Comparison of ENCODE assay signal across 21 mouse cellular contexts in genomic region chr1:87272462-87272861, GRCm38 (mm10). TPM values are rescaled to one million over a fixed set of nuclear protein-coding genes. Genes with fewer than 3 reads are reported as not detected.
DNase-seq lines count a peak whose midpoint lies in the region; ATAC-seq and TF ChIP-seq lines count a peak whose summit lies in the region.
"Had no signal": no experiment of that assay in that cellular context is flagged by ENCODE, and none has a peak within 500 bp of the region (broad histone marks: within the 10 kb centered on the region; RNA-seq: fewer than 3 reads in every experiment).

No protein-coding gene starts in this region.

- DNase-seq in lung, postnatal 0 days (ENCODE audit: low spot score) = peak; percentile 26
- DNase-seq in lung, postnatal 36 days = no peak
- peak; percentile 32 for DNase-seq in 3T3-L1 (ENCODE audit: low read depth, low spot score)
- peak; percentile 37 for DNase-seq in ES-CJ7 (ENCODE audit: low read depth, low spot score)
- peak; percentile 67 for DNase-seq in adrenal gland, postnatal 14 days
- no peak for DNase-seq in urinary bladder, postnatal 10 days (ENCODE audit: low spot score)
- no peak for DNase-seq in neural tube, embryonic 10.5 days (ENCODE audit: extremely low spot score, low spot score)
- DNase-seq in left cerebral cortex, postnatal 25 days (ENCODE audit: low spot score in 2 of 2) = no peak
- DNase-seq: cerebellum, adult 8-10 months; kidney, adult 8-10 months; kidney, postnatal 10 days; retina, postnatal 1 day; right cerebral cortex, postnatal 25 days; spleen, adult 18-20 months had no signal

- no peaks in the 10 kb centered on the region; the same call in 1 of the 2 replicates for H3K27me3 ChIP-seq in lung, postnatal 0 days (replicated peaks; ENCODE audit: insufficient read depth, low read length)

- no peaks in the 10 kb centered on the region for H3K36me3 ChIP-seq in lung, postnatal 0 days (ENCODE audit: insufficient read depth, low read length)
- H3K36me3 ChIP-seq: hindbrain, embryonic 12.5 days; midbrain, embryonic 12.5 days had no signal

- no peaks in the 10 kb centered on the region for H3K9me3 ChIP-seq in lung, postnatal 0 days (ENCODE audit: low read length)
- H3K9me3 ChIP-seq: hindbrain, embryonic 12.5 days; midbrain, embryonic 12.5 days had no signal

- H3K4me1 ChIP-seq in lung, postnatal 0 days (ENCODE audit: insufficient read depth, low read depth, low read length) = no peaks in the 10 kb centered on the region; the same call in 1 of the 2 replicates

- ATAC-seq in lung, postnatal 0 days = peak; percentile 49; the same call in 1 of the 2 replicates
- ATAC-seq: activated CD4-positive, CD25-positive, alpha-beta regulatory T cell, adult 4 months; CD4-positive, CD25-positive, alpha-beta regulatory T cell, adult 4 months; forebrain, embryonic 14.5 days had no signal

- intact Hi-C loops in left cerebral cortex, postnatal 25 days (cut with DNase I) = no loop called here

- no peak overlapping the region for H3K27ac ChIP-seq in lung, postnatal 0 days (ENCODE audit: low read length)
- H3K27ac ChIP-seq: hindbrain, embryonic 12.5 days; midbrain, embryonic 12.5 days had no signal

- no peak overlapping the region for H3K4me3 ChIP-seq in lung, postnatal 0 days (ENCODE audit: low read depth, low read length)
- H3K4me3 ChIP-seq: hindbrain, embryonic 12.5 days; midbrain, embryonic 12.5 days had no signal

- H3K4me2 ChIP-seq in lung, postnatal 0 days (replicated peaks; ENCODE audit: low read depth, low read length) = no peak overlapping the region
- H3K4me2 ChIP-seq: heart, embryonic 11.5 days; hindbrain, embryonic 12.5 days; midbrain, embryonic 12.5 days had no signal

- TF ChIP-seq EP300 in lung, postnatal 0 days (IDR thresholded peaks at IDR 0.05) = no peak

- WGBS in lung, postnatal 0 days = 39% methylated on average over 3 of the region's 3 CpGs

- no peak overlapping the region for H3K9ac ChIP-seq in lung, postnatal 0 days (replicated peaks; ENCODE audit: low read depth)
- H3K9ac ChIP-seq: hindbrain, embryonic 12.5 days; midbrain, embryonic 12.5 days had no signal

- TF ChIP-seq CTCF in lung, postnatal 0 days (IDR thresholded peaks at IDR 0.05) = no peak

RNA-seq across cellular contexts. Expression of gene Efhd1, which starts 8.3 kb away (rescaled TPM):
- 0.24 and 0.69 TPM in 2 replicates for polyA plus RNA-seq in lung, postnatal 0 days (2015; fragmentation: Nextera tagmentation; extraction: Ambion mirVana)
- 245 and 250 TPM in 2 replicates for total RNA-seq in adrenal gland, postnatal 14 days (2021)
- 10 to 100 TPM; 11.6 to 12.1 TPM for total RNA-seq in left cerebral cortex, postnatal 25 days (2021)
- total RNA-seq: liver, adult 2 months had no signal
- polyA plus RNA-seq: activated CD4-positive, CD25-positive, alpha-beta regulatory T cell, adult 4 months had no signal

RNA-seq across cellular contexts. Expression of gene Gigyf2, which starts 54.3 kb away (rescaled TPM):
- 29.6 and 33.0 TPM in 2 replicates for polyA plus RNA-seq in lung, postnatal 0 days (2015; fragmentation: Nextera tagmentation; extraction: Ambion mirVana)
- 81.4 and 83.4 TPM in 2 replicates for total RNA-seq in adrenal gland, postnatal 14 days (2021)
- 100 to 1,000 TPM; 107 to 108 TPM for total RNA-seq in left cerebral cortex, postnatal 25 days (2021)

RNA-seq across cellular contexts. Expression of gene Eif4e2, which starts 58.7 kb away (rescaled TPM):
- 110 and 118 TPM in 2 replicates for polyA plus RNA-seq in lung, postnatal 0 days (2015; fragmentation: Nextera tagmentation; extraction: Ambion mirVana)
- 94.4 and 104 TPM in 2 replicates for total RNA-seq in adrenal gland, postnatal 14 days (2021)
- total RNA-seq in left cerebral cortex, postnatal 25 days (2021) = 10 to 100 TPM; 68.0 to 69.0 TPM

Comparison
In these comparisons a context has a peak if more than half of its experiments do, and no peak if none do; other contexts are left out.
1. DNase-seq: peak in lung, postnatal 0 days (single experiment), 3T3-L1 (single experiment), ES-CJ7 (single experiment) and adrenal gland, postnatal 14 days (single experiment); none in lung, postnatal 36 days (single experiment), urinary bladder, postnatal 10 days (single experiment), neural tube, embryonic 10.5 days (single experiment) and left cerebral cortex, postnatal 25 days (0 of 2).
2. RNA of gene Efhd1, which starts 8.3 kb away (total RNA-seq): 245 to 250 TPM in adrenal gland, postnatal 14 days; 11.6 to 12.1 TPM in left cerebral cortex, postnatal 25 days; every median in the first group is over 10 times any median in the second.